In the genomic region with DNA sequence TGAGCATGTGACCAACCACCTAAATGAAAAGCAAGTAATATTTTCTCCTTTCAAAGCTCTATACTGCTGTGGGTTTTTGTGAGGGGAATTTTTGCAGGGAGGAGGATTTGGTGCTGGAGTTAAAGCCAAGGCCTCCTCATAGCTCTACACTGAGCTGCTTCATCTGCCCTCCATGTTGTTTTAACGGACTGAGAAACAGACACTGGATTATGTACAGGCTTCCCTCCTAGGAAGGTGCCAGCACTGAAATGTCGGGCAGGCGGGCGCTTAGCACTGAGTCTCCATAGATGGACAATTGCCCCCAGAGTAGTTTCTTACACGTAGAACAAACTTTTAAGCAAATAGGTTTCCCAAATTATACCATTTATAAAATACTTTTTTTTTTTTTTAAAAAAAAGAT, we compare ENCODE assay signal across 9 mouse cellular contexts. TPM values are rescaled to one million over a fixed set of nuclear protein-coding genes. Genes with fewer than 3 reads are reported as not detected.
DNase-seq lines count a peak whose midpoint lies in the region; ATAC-seq and TF ChIP-seq lines count a peak whose summit lies in the region.
"Had no signal": no experiment of that assay in that cellular context is flagged by ENCODE, and none has a peak within 500 bp of the region (broad histone marks: within the 10 kb centered on the region; RNA-seq: fewer than 3 reads in every experiment).

No protein-coding gene starts in this region.

- 0 out of 2 replicates have a peak, but pooled peaks cover 3% of the 10 kb centered on the region for H3K4me1 ChIP-seq in lung, embryonic 14.5 days (ENCODE audit: insufficient read depth)
- peaks cover 10% of the 10 kb centered on the region for H3K4me1 ChIP-seq in forebrain, embryonic 13.5 days
- no peaks in the 10 kb centered on the region; the same call in 1 of the 2 replicates for H3K4me1 ChIP-seq in limb, embryonic 12.5 days (replicated peaks)

- 27% methylated on average over 5 of the region's 5 CpGs for WGBS in lung, embryonic 14.5 days
- WGBS in forebrain, embryonic 13.5 days: 27% methylated on average over 5 of the region's 5 CpGs
- WGBS in limb, embryonic 12.5 days: 41% methylated on average over 5 of the region's 5 CpGs

- peak overlapping the region; percentile 66 for H3K4me3 ChIP-seq in lung, embryonic 14.5 days (ENCODE audit: low read depth, low read length)
- peak overlapping the region; percentile 58 for H3K4me3 ChIP-seq in forebrain, embryonic 13.5 days
- peak overlapping the region; percentile 73 for H3K4me3 ChIP-seq in limb, embryonic 12.5 days (replicated peaks)

- H3K27ac ChIP-seq in lung, embryonic 14.5 days (ENCODE audit: low read depth): peak overlapping the region; percentile 94
- H3K27ac ChIP-seq in forebrain, embryonic 13.5 days: no peak overlapping the region
- peak overlapping the region; percentile 64 for H3K27ac ChIP-seq in limb, embryonic 12.5 days

- no peak for ATAC-seq in lung, embryonic 14.5 days (ENCODE audit: insufficient read depth)
- ATAC-seq in forebrain, embryonic 13.5 days: no peak
- ATAC-seq in limb, embryonic 12.5 days (ENCODE audit: insufficient number of reproducible peaks, insufficient read depth, low FRiP score, low TSS enrichment, low read depth): no peak

- DNase-seq in lung, embryonic 14.5 days: peak; percentile 61
- DNase-seq in lung, postnatal 4 days: no peak
- DNase-seq in retina, postnatal 1 day: peak; percentile 51
- DNase-seq in thymus, postnatal 36 days: no peak
- no peak for DNase-seq in left cerebral cortex, postnatal 4 days
- DNase-seq in ovary, postnatal 10 days (ENCODE audit: low spot score): no peak
- DNase-seq: cerebellum, postnatal 14 days had no signal

- H3K4me2 ChIP-seq in lung, embryonic 14.5 days: peak overlapping the region; percentile 61
- peak overlapping the region; percentile 51 for H3K4me2 ChIP-seq in forebrain, embryonic 13.5 days
- H3K4me2 ChIP-seq in limb, embryonic 12.5 days: peak overlapping the region; percentile 59

- TF ChIP-seq CTCF in lung, embryonic 14.5 days (IDR thresholded peaks at IDR 0.05; ENCODE audit: low read depth): no peak

- peak overlapping the region; percentile 98 for H3K9ac ChIP-seq in lung, embryonic 14.5 days
- H3K9ac ChIP-seq in forebrain, embryonic 13.5 days: 0 out of 2 replicates have a peak overlapping the region, but pooled peaks have one; percentile 8
- peak overlapping the region; percentile 98 for H3K9ac ChIP-seq in limb, embryonic 12.5 days (replicated peaks)

- H3K27me3 ChIP-seq in lung, embryonic 14.5 days (ENCODE audit: insufficient read depth, low read length): peaks cover 79% of the 10 kb centered on the region
- peaks cover 95% of the 10 kb centered on the region for H3K27me3 ChIP-seq in forebrain, embryonic 13.5 days
- peaks cover 83% of the 10 kb centered on the region for H3K27me3 ChIP-seq in limb, embryonic 12.5 days

- peaks cover 20% of the 10 kb centered on the region for H3K36me3 ChIP-seq in lung, embryonic 14.5 days (ENCODE audit: insufficient read depth)
- peaks cover under 1% of the 10 kb centered on the region; the same call in 1 of the 2 replicates for H3K36me3 ChIP-seq in forebrain, embryonic 13.5 days (ENCODE audit: poor library complexity, severe bottlenecking)
- peaks cover 19% of the 10 kb centered on the region for H3K36me3 ChIP-seq in limb, embryonic 12.5 days

- no peaks in the 10 kb centered on the region for H3K9me3 ChIP-seq in lung, embryonic 14.5 days (ENCODE audit: low read depth, low read length)
- H3K9me3 ChIP-seq in forebrain, embryonic 13.5 days (replicated peaks): peaks cover 1% of the 10 kb centered on the region; the same call in 1 of the 2 replicates
- H3K9me3 ChIP-seq in limb, embryonic 12.5 days: peaks cover 5% of the 10 kb centered on the region; the same call in 1 of the 2 replicates

- intact Hi-C loops in left cerebral cortex, postnatal 4 days (cut with DNase I): loop anchor here (10.0 kb wide), 1 partner anchor 320 kb away; no protein-coding TSS in a partner anchor

RNA-seq across cellular contexts. Expression of gene Grb10, which starts 4.1 kb away (rescaled TPM):
- 299 and 313 TPM in 2 replicates for polyA plus RNA-seq in lung, embryonic 14.5 days (2014; fragmentation: Nextera tagmentation; extraction: Ambion mirVana)
- 165 and 188 TPM in 2 replicates for polyA plus RNA-seq in forebrain, embryonic 13.5 days (2015; fragmentation: Nextera tagmentation; extraction: Ambion mirVana)
- 546 and 599 TPM in 2 replicates for polyA plus RNA-seq in limb, embryonic 12.5 days (2016; fragmentation: Nextera tagmentation; extraction: Ambion mirVana)
- 10 to 100 TPM; 46.2 to 52.1 TPM for total RNA-seq in left cerebral cortex, postnatal 4 days (2021)

Comparison
In these comparisons a context has a peak if more than half of its experiments do, and no peak if none do; other contexts are left out.
1. DNase-seq: peak in lung, embryonic 14.5 days (single experiment) and retina, postnatal 1 day (single experiment); none in lung, postnatal 4 days (0 of 2), thymus, postnatal 36 days (0 of 2), left cerebral cortex, postnatal 4 days (single experiment) and ovary, postnatal 10 days (single experiment).
2. H3K9ac ChIP-seq: peak in every context shown above with its lines; median percentile 98 in lung, embryonic 14.5 days; 98 in limb, embryonic 12.5 days; 8 in forebrain, embryonic 13.5 days.
3. Peak in every context shown above with its lines, with median percentiles within 50 percentile points of each other: H3K4me2 ChIP-seq and H3K4me3 ChIP-seq.